Mouse (Mus musculus): ENCODE results near the gene Fmnl2.
A peak's percentile ranks its signal among the peaks of the same experiment; 100 is the strongest.

The Fmnl2 gene

GRCm38 (mm10) chr2:52857611-52858528 is at the start of gene Fmnl2:
Gene Fmnl2 (plus strand): TSS chr2:52857860.
- peak; percentile 79 to 81 for DNase-seq (ENCODE audit: low spot score in 2 of 2)

- no peak for DNase-seq (ENCODE audit: low spot score in 2 of 2)
These were observed 47.7 kb upstream of the Fmnl2 start for GRCm38 (mm10) chr2:52809988-52810387.

- peak; percentile 22 to 43 for DNase-seq (ENCODE audit: low spot score in 2 of 2)
These were observed 46.0 kb upstream of the Fmnl2 start for GRCm38 (mm10) chr2:52811691-52812090.

GRCm38 (mm10) chr2:52817341-52817740 is 40.3 kb upstream of the Fmnl2 start:
- no peak for DNase-seq (ENCODE audit: low spot score in 2 of 2)

- DNase-seq (ENCODE audit: low spot score in 2 of 2): no peak
These were observed 38.7 kb upstream of the Fmnl2 start for GRCm38 (mm10) chr2:52818944-52819343.

- no peak for DNase-seq (ENCODE audit: low spot score in 2 of 2)
These were observed 35.4 kb upstream of the Fmnl2 start for GRCm38 (mm10) chr2:52822214-52822613.

- DNase-seq (ENCODE audit: low spot score in 2 of 2): no peak
These were observed 29.6 kb upstream of the Fmnl2 start for GRCm38 (mm10) chr2:52828077-52828476.

GRCm38 (mm10) chr2:52830513-52830912 is 27.1 kb upstream of the Fmnl2 start:
- DNase-seq (ENCODE audit: low spot score in 2 of 2): no peak

- DNase-seq (ENCODE audit: low spot score in 2 of 2): no peak
These were observed 26.1 kb upstream of the Fmnl2 start for GRCm38 (mm10) chr2:52831585-52831984.

GRCm38 (mm10) chr2:52835726-52836125 is 21.9 kb upstream of the Fmnl2 start:
- no peak for DNase-seq (ENCODE audit: low spot score in 2 of 2)

GRCm38 (mm10) chr2:52839074-52839473 is 18.6 kb upstream of the Fmnl2 start:
- no peak for DNase-seq (ENCODE audit: low spot score in 2 of 2)

- no peak for DNase-seq (ENCODE audit: low spot score in 2 of 2)
These were observed 17.8 kb upstream of the Fmnl2 start for GRCm38 (mm10) chr2:52839868-52840267.

GRCm38 (mm10) chr2:52843861-52844260 is 13.8 kb upstream of the Fmnl2 start:
- DNase-seq (ENCODE audit: low spot score in 2 of 2): no peak

GRCm38 (mm10) chr2:52844936-52845752 is 12.5 kb upstream of the Fmnl2 start:
- peak in 1 of 2 experiments; percentile 21 for DNase-seq (ENCODE audit: low spot score in 2 of 2)

- no peak for DNase-seq (ENCODE audit: low spot score in 2 of 2)
These were observed 11.2 kb upstream of the Fmnl2 start for GRCm38 (mm10) chr2:52846506-52846905.

GRCm38 (mm10) chr2:52849092-52849491 is 8.6 kb upstream of the Fmnl2 start:
- DNase-seq (ENCODE audit: low spot score in 2 of 2): no peak

GRCm38 (mm10) chr2:52858529-52859465 is 1.1 kb downstream of the Fmnl2 start:
- peak; percentile 36 to 44 for DNase-seq (ENCODE audit: low spot score in 2 of 2)

GRCm38 (mm10) chr2:52859466-52859840 is 1.8 kb downstream of the Fmnl2 start:
- DNase-seq (ENCODE audit: low spot score in 2 of 2): no peak

GRCm38 (mm10) chr2:52860111-52860775 is 2.6 kb downstream of the Fmnl2 start:
- no peak for DNase-seq (ENCODE audit: low spot score in 2 of 2)

- DNase-seq (ENCODE audit: low spot score in 2 of 2): no peak
These were observed 4.5 kb downstream of the Fmnl2 start for GRCm38 (mm10) chr2:52862046-52862759.

Data from heart, adult 9 months (tissue).